Mouse (Mus musculus): ENCODE data around the gene Gm45717.

DNA sequence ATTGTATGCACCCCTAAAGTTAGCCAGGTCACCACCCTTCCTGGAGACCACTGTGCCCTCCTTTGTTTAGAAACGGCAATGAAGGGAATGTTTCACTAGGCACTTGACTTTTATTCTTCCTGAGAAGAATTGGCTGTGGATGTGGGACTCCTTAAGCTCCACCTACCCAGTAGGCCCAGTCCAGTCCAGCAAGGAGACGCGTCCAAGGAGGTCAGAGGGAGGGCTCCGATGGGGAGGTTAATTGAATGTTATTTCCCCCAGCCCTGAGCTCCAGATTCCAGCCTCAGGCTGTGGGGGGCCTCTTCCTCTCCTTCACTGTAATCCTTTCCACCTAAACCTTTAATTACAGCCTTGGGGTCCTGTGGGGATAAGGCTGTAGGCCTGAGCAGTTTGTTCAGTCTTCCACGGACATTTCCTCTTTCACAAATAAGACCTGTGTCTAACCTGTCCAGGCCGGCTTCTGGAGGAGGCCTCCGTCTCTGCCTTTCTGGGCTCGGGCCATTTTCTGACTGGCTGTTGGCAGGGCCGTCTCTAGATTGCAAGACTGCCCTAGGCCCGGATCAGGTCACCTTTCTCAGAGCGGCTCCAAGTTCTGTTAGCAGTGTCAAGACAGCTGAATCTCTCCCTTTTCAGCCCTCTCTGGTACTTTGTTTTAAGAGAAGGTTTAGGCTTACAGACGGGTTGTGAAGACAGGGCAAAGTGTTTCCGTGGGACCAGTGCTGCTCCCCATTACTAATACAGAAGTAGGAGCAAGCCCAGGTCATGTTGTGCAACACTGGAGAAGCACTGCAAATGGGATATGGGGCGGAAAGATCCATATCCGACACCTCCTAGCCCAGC is 53.5 kb downstream of the Gm45717 start:
- no peak for TF ChIP-seq CTCF (IDR thresholded peaks at IDR 0.05; ENCODE audit: control insufficient read depth, insufficient read depth, insufficient read length)
- TF ChIP-seq CEBPB (IDR thresholded peaks at IDR 0.05; ENCODE audit: low read depth), result no peak
- TF ChIP-seq MAX (IDR thresholded peaks at IDR 0.05), result no peak
- TF ChIP-seq USF1 (IDR thresholded peaks at IDR 0.05; ENCODE audit: low read depth), result no peak

Data from C2C12 (cell line).